Mouse (Mus musculus) CD4-positive, CD25-positive, alpha-beta regulatory T cell (primary cell): ENCODE results near the gene Vmn2r42. TPM values are rescaled to one million over a fixed set of nuclear protein-coding genes. Genes with fewer than 3 reads are reported as not detected.

ENCODE experiments used
- polyA plus RNA-seq: library from polyadenylated mRNA; unstranded; fragments of 100-300 nt; shearing (Covaris generic); gene quantifications from one replicate; pipeline ENCODE4 v1.2.1, GENCODE M21; 2017

Vmn2r42 gene
- not detected for polyA plus RNA-seq

DNA sequence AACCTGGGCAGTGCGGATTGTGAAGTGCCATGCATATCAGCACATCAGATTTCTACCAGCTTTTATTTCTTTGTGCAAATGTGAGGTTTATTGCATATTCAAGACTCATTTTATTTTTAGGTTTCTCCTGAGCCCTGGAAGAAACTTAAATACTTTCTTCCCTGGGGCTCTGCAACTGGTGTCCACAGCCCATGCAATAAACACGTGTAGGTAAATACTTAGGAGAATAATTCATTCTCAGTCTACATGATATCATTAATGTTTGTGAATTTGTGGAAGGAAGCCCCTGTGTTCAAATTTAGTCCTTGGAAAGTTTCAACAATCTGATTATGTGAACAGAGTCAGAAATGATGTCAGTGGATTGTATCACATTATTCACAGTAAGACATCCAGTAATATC, at the start of gene Vmn2r42:
TSS of gene Vmn2r42 (minus strand) at position 101 of the 400 bp plus-strand sequence.

DNA sequence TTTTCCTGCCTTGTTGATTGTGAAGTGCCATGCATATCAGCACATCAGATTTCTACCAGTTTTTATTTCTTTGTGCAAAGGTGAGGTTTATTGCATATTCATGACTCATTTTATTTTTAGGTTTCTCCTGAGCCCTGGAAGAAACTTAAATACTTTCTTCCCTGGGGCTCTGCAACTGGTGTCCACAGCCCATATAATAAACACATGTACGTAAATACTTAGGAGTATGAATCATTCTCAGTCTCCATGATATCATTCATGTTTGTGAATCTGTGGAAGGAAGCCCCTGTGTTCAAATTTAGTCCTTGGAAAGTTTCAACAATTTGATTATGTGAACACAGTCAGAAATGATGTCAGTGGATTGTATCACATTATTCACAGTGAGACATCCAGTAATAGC, 38.6 kb downstream of the Vmn2r42 start, which contains the start of gene Vmn2r41:
TSS of gene Vmn2r41 (minus strand) at position 101 of the 400 bp plus-strand sequence.

Other genes with a start within 250 kb of the Vmn2r42 start
- gene Vmn2r41, start 38.7 kb downstream of the Vmn2r42 start, polyA plus RNA-seq: not detected
- gene Vmn2r43, start 60.3 kb upstream of the Vmn2r42 start, polyA plus RNA-seq: not detected
- gene Vmn2r44, start 183.0 kb upstream of the Vmn2r42 start, polyA plus RNA-seq: not detected